Mouse (Mus musculus): Measurements from ENCODE around the gene Pgap3. TPM values are rescaled to one million over a fixed set of nuclear protein-coding genes. Genes with fewer than 3 reads are reported as not detected.

Gene Pgap3
- polyA plus RNA-seq, 1 experiment from 2014 or later, result 15.1 TPM

GRCm38 (mm10) chr11:98353651-98354211 is 46.6 kb downstream of the Pgap3 start:
- Histone ChIP-seq H3K4me2 (replicated peaks; ENCODE audit: low read depth) (peak overlapping the region; percentile 9; the same call in 1 of the 2 replicates), H3K27me3 (replicated peaks; ENCODE audit: control insufficient read depth, insufficient read depth, low read length) (peaks cover 7% of the 10 kb centered on the region; the same call in 1 of the 2 replicates), H3K9ac (ENCODE audit: low read depth, low read length) (no peak overlapping the region), H3K4me1 (replicated peaks; ENCODE audit: control insufficient read depth, insufficient read depth, low read length) (peaks cover 8% of the 10 kb centered on the region; the same call in 1 of the 2 replicates), H3K36me3 (ENCODE audit: control insufficient read depth, insufficient read depth) (no peaks in the 10 kb centered on the region), H3K27ac (ENCODE audit: low read depth, low read length) (peak overlapping the region; percentile 75), H3K9me3 (ENCODE audit: control insufficient read depth) (no peaks in the 10 kb centered on the region), H3K4me3 (ENCODE audit: low read depth, low read length) (no peak overlapping the region)
- peak; percentile 67 for ATAC-seq
- WGBS, result 22% methylated on average over 8 of the region's 8 CpGs
- TF ChIP-seq CTCF (IDR thresholded peaks at IDR 0.05; ENCODE audit: low read depth), result no peak

- peak overlapping the region; percentile 75 for H3K27ac ChIP-seq (ENCODE audit: low read depth, low read length)
- 37% methylated on average over 18 of the region's 18 CpGs for WGBS
Observed at GRCm38 (mm10) chr11:98352272-98352990, 47.9 kb downstream of the Pgap3 start.

GRCm38 (mm10) chr11:98349308-98349707 is 51.0 kb downstream of the Pgap3 start:
- Histone ChIP-seq H3K9ac (ENCODE audit: low read depth, low read length) (peak overlapping the region; percentile 48), H3K27me3 (replicated peaks; ENCODE audit: control insufficient read depth, insufficient read depth, low read length) (peaks cover 18% of the 10 kb centered on the region)

More at GRCm38 (mm10) chr11:98352272-98352990, 47.9 kb downstream of the Pgap3 start:
- 0 out of 2 replicates have a peak overlapping the region, but pooled peaks have one; percentile 10 for H3K4me2 ChIP-seq (replicated peaks; ENCODE audit: low read depth)
- no peak overlapping the region for H3K4me3 ChIP-seq (ENCODE audit: low read depth, low read length)
- peaks cover 7% of the 10 kb centered on the region; the same call in 1 of the 2 replicates for H3K4me1 ChIP-seq (replicated peaks; ENCODE audit: control insufficient read depth, insufficient read depth, low read length)
- ATAC-seq, result peak; percentile 46
- no peaks in the 10 kb centered on the region for H3K36me3 ChIP-seq (ENCODE audit: control insufficient read depth, insufficient read depth)
- peaks cover 8% of the 10 kb centered on the region; the same call in 1 of the 2 replicates for H3K27me3 ChIP-seq (replicated peaks; ENCODE audit: control insufficient read depth, insufficient read depth, low read length)
- H3K9me3 ChIP-seq (ENCODE audit: control insufficient read depth), result no peaks in the 10 kb centered on the region
- no peak overlapping the region for H3K9ac ChIP-seq (ENCODE audit: low read depth, low read length)
- no peak for TF ChIP-seq CTCF (IDR thresholded peaks at IDR 0.05; ENCODE audit: low read depth)

GRCm38 (mm10) chr11:98348083-98348961 is 52.0 kb downstream of the Pgap3 start, which contains the start of gene Ppp1r1b:
Ppp1r1b (plus strand) TSS chr11:98348404.
- Histone ChIP-seq H3K4me3 (ENCODE audit: low read depth, low read length) (peak within 1 kb of the TSS; percentile 54), H3K27ac (ENCODE audit: low read depth, low read length) (peak within 1 kb of the TSS; percentile 60; the same call in 1 of the 2 replicates), H3K27me3 (replicated peaks; ENCODE audit: control insufficient read depth, insufficient read depth, low read length) (peaks cover 18% of the 10 kb centered on the region), H3K9me3 (ENCODE audit: control insufficient read depth) (no peaks in the 10 kb centered on the region), H3K9ac (ENCODE audit: low read depth, low read length) (peak within 1 kb of the TSS; percentile 48), H3K36me3 (ENCODE audit: control insufficient read depth, insufficient read depth) (no peaks in the 10 kb centered on the region), H3K4me2 (replicated peaks; ENCODE audit: low read depth) (peak within 1 kb of the TSS; percentile 87), H3K4me1 (replicated peaks; ENCODE audit: control insufficient read depth, insufficient read depth, low read length) (0 out of 2 replicates have a peak, but pooled peaks cover 4% of the 10 kb centered on the region)
- ATAC-seq, result peak; percentile 62
- WGBS, result under 1% methylated on average over 55 of the region's 55 CpGs
- no peak for TF ChIP-seq CTCF (IDR thresholded peaks at IDR 0.05; ENCODE audit: low read depth)

More at GRCm38 (mm10) chr11:98349308-98349707, 51.0 kb downstream of the Pgap3 start:
- ATAC-seq, result no peak
- Histone ChIP-seq H3K4me3 (ENCODE audit: low read depth, low read length) (peak overlapping the region; percentile 54), H3K36me3 (ENCODE audit: control insufficient read depth, insufficient read depth) (no peaks in the 10 kb centered on the region), H3K27ac (ENCODE audit: low read depth, low read length) (peak overlapping the region; percentile 60; the same call in 1 of the 2 replicates), H3K9me3 (ENCODE audit: control insufficient read depth) (no peaks in the 10 kb centered on the region), H3K4me1 (replicated peaks; ENCODE audit: control insufficient read depth, insufficient read depth, low read length) (0 out of 2 replicates have a peak, but pooled peaks cover 4% of the 10 kb centered on the region), H3K4me2 (replicated peaks; ENCODE audit: low read depth) (peak overlapping the region; percentile 87)
- WGBS, result 14% methylated on average over 9 of the region's 9 CpGs
- no peak for TF ChIP-seq CTCF (IDR thresholded peaks at IDR 0.05; ENCODE audit: low read depth)

- no peak for ATAC-seq
- H3K9me3 ChIP-seq (ENCODE audit: control insufficient read depth), result no peaks in the 10 kb centered on the region
- no peaks in the 10 kb centered on the region for H3K36me3 ChIP-seq (ENCODE audit: control insufficient read depth, insufficient read depth)
- H3K4me2 ChIP-seq (replicated peaks; ENCODE audit: low read depth), result peak overlapping the region; percentile 87
- no peaks in the 10 kb centered on the region for H3K4me1 ChIP-seq (replicated peaks; ENCODE audit: control insufficient read depth, insufficient read depth, low read length)
- H3K4me3 ChIP-seq (ENCODE audit: low read depth, low read length), result no peak overlapping the region
- WGBS, result 30% methylated on average over 12 of the region's 12 CpGs
- no peak for TF ChIP-seq CTCF (IDR thresholded peaks at IDR 0.05; ENCODE audit: low read depth)
- H3K9ac ChIP-seq (ENCODE audit: low read depth, low read length), result no peak overlapping the region
- no peak overlapping the region for H3K27ac ChIP-seq (ENCODE audit: low read depth, low read length)
- peaks cover 18% of the 10 kb centered on the region for H3K27me3 ChIP-seq (replicated peaks; ENCODE audit: control insufficient read depth, insufficient read depth, low read length)
Observed at GRCm38 (mm10) chr11:98347385-98348082, 52.8 kb downstream of the Pgap3 start.
